Mouse (Mus musculus) mouse embryonic stem cell (cell line): ENCODE data around the gene Gramd1a.

Source experiments
- in situ Hi-C, 2 experiments: fragments of 300-500 bp; cut with MboI; formaldehyde crosslinking; loops; 1 replicate in 1 of 2; 3 replicates in 1 of 2; pipeline ENCODE4 v1.14.3; 2019 to 2020; ENCODE audit warnings: low sequenced_read_pairs in 2 of 2, low pct_unique_long_range_greater_than_20kb in 1 of 2, mixed read lengths in 1 of 2; ENCODE audit not compliant: unreplicated experiment in 1 of 2

The Gramd1a gene

GRCm38 (mm10) chr7:31155296-31156033, at the start of gene Gramd1a:
Gramd1a (minus strand) TSS chr7:31155896.
- in situ Hi-C loops, result no loop called here

GRCm38 (mm10) chr7:31195591-31196307, 40.1 kb upstream of the Gramd1a start:
- in situ Hi-C loops, result no loop called here

DNA sequence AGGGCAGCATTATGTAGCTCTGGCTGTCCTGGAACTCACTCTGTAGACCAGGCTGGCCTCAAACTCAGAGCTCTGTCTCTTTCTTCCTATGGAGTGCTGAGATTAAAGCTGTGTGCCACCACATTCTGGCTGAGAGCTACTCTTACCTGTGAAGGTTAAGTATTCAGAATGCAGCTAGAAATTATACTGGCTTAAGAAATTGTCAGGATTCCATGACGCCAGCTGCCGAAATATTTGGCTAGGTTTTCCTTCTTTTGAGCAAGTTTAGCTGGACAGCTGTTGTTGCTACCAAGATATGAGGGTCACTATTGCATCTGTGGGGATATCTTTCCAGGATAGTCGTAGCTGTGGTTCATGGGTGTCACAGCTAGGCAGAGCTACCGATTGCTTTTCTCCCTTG, 29.0 kb upstream of the Gramd1a start:
- in situ Hi-C loops, result no loop called here

DNA sequence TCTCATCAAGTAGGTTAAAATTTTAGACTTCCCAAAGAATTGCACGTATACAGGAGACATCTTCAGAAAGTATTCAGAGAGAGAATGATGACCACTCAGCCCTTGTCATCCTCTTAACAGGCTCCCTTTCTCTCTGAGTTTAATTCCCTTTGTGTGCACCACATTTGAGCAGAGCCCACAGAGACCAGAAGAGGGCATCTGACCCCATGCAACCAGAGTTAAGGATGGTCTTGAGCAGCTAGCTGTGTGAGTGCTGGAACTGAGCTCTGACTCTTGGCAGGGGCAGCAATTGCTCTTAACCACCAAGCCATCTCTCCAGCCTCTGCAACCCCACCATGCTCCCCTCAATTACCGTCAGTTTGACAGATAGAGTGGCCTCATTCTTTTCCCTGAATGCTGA, 27.2 kb upstream of the Gramd1a start:
- in situ Hi-C loops, result no loop called here

DNA sequence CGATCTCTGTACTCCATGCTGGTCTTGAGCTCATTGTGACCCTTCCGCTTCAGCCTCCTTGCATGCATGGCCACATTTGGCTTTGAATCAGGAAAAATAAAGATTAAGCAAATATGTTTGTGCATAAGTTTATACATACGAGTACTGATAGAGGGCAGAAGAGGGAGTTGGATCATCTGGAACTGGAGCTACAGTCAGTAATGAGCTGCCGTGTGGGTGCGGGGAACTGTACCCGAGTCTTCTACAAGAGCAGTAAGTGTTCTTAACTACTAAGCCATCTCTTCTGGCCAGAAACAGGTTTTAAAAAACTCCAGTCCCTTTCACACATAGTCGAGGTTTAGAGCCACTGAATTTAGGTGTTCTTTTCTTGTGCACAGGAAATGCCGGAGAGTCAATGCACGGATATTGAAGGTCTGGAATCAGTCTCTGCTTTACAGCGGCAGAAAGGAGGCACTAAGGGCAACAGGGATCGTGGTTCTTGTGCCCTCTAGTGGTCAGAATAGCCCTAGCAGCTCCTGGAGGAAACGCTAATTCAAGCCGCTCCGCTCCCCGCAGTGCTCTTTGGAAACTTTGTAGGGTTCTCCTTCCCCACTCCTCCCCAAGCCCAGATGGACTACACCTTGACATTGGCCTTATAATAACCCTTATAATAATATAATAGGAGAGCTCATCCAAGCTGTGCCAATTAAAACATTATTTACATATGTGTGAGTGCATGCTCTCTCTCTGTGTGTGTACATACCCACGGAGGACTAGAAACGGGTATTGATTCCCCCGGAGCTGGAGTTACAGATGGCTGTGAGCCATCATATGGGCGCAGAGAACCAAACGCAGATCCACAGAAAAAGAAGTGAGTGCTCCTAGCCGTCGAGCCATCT, 21.4 kb upstream of the Gramd1a start:
- in situ Hi-C loops, result loop anchor here in 1 of 2 experiments (5.0 kb wide), 2 partner anchors 35 to 75 kb away; no protein-coding TSS in a partner anchor

DNA sequence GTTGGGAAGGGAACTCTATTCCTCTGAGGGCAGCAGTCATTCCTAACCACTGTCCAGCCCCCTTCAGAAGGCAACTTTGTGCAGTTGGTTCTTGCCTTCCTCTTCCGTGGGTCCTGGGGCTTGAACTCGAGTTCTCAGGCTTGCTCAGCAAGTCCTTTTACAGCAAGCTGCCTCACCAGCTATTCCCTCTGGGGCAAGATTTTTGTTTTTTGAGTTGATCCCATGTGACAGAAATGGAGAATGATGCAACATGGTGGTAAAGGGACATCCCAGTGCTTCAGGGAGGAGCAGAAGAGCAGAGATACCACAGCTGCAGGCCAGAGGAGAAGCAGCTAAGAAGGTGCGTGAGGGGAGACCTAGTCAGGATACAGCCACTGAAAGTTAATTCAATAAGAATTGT, 19.4 kb upstream of the Gramd1a start:
- in situ Hi-C loops, result loop anchor here in 1 of 2 experiments (5.0 kb wide), 2 partner anchors 33 to 73 kb away; no protein-coding TSS in a partner anchor

DNA sequence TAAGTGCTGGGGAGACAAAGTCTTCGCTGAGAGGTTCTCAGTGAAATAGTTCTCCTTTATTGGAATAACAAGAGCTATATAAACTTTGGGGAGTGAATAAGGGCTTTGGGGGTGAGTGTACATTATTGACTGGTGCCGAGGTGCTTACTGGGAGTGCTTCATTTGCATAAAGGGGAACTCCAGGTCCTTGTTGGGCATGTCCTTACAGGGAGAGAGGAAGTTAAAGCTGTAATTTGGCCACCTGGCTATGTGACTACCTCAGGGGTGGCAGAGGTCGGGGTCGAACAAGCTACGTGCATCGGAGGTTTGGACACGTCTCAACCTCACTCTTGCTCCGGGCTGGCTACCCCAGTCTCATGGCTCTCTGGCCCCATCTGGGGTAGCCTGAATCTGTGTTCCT, 18.8 kb upstream of the Gramd1a start:
- in situ Hi-C loops, result no loop called here

GRCm38 (mm10) chr7:31172238-31172637, 16.5 kb upstream of the Gramd1a start:
- in situ Hi-C loops, result no loop called here

- in situ Hi-C loops, result no loop called here
These were observed 14.8 kb upstream of the Gramd1a start for GRCm38 (mm10) chr7:31170520-31170919.

GRCm38 (mm10) chr7:31168412-31168811, 12.7 kb upstream of the Gramd1a start:
- in situ Hi-C loops, result no loop called here

DNA sequence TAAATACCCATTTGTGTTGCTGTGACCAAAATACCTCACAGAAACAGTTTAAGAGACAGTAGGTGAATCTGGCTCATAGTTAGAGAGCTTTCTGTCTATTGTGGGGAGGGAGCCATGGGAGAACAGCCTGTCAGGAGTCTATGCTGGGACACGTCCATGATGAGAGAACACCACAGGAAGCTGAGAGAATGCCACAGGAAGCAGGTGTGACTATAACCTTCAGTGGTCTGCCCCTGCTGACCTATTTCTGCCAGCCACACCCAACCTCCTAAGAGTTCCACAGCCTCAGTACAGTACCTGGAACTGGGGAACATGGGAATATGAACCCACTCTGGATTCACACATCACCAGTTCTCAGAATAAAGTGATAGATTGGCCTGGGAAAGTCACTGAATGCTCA, 9.1 kb upstream of the Gramd1a start:
- in situ Hi-C loops, result no loop called here

DNA sequence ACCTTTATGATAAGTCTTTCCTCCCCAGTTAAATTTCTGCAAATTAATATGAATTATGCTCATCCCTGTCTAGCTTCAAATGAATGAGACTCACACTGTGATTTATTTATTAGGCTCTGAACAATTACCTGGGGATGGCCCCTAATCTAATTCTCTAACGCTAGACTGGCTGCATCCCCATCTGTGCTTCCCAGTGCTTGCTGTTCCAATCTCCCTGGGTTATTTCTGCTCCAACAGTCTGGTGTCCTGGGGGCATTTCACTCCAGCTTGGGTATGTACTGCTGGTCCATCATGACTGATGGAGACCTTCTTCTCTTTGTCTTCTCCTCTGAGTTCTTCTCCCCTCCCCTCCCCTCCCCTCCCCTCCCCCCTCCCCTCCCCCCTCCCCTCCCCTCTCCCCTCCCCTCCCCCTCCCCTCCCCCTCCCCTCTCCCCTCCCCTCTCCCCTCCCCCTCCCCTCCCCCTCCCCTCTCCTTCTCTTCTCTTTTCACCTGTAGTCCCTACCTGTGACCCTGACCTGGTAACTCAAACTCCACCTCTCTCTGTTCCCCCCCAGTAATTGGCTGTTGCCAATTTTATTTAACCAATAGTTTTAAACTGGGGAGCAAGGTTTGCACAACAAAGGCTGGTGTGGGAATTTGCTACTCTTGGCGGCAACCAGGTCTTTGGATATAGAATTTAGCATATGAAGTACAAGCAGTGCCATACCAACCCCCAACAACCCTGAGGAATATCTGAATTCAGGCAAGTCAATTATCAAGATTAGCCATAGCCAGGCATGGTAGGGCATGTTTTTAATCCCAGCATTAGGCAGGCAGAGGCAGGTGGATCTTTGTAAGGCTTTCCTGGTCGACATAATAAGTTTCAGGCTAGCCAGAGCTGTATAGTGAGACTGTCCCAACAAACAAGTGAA, 8.2 kb upstream of the Gramd1a start:
- in situ Hi-C loops, result no loop called here

- in situ Hi-C loops, result no loop called here
These were observed 6.6 kb upstream of the Gramd1a start for GRCm38 (mm10) chr7:31162324-31162723.

- in situ Hi-C loops, result no loop called here
These were observed 6.1 kb upstream of the Gramd1a start for GRCm38 (mm10) chr7:31161831-31162230.

DNA sequence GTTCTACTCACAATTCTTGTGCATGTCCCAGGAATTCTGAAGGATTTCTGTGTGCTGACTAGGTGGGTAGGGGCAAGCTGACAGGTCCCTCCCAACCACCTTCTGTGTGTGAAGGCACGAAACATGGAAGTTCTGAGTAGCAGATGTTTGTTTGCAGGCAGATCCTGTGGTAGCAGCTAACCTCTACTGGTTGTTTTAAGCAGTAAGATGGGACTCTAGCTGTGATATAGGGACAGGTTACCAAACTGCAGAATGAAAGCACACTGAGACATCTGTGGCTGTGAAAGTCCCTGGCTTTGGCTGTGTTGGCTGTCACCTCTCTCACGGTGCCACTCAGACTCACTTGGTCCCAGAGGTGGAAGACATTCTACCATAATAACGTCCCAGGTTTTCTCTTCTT, 5.5 kb upstream of the Gramd1a start:
- in situ Hi-C loops, result no loop called here

- in situ Hi-C loops, result no loop called here
These were observed 5.1 kb upstream of the Gramd1a start for GRCm38 (mm10) chr7:31160763-31161162.

GRCm38 (mm10) chr7:31156034-31156928, 585 bp upstream of the Gramd1a start:
- in situ Hi-C loops, result no loop called here
